Mouse (Mus musculus): ENCODE measurements around the gene Pde3a.
"Not testable (repeated sequence)": the region's sequence is repeated elsewhere in the genome, so short reads cannot be mapped to it uniquely, and the experiment has no call there.

Pde3a gene

GRCm38 (mm10) chr6:141327134-141327533 lies 78.1 kb downstream of the Pde3a start:
- not testable (repeated sequence) for DNase-seq (ENCODE audit: low spot score in 2 of 2)

GRCm38 (mm10) chr6:141328071-141328470 lies 79.0 kb downstream of the Pde3a start:
- DNase-seq (ENCODE audit: low spot score in 2 of 2), result no peak

GRCm38 (mm10) chr6:141331464-141331863 lies 82.4 kb downstream of the Pde3a start:
- no peak for DNase-seq (ENCODE audit: low spot score in 2 of 2)

GRCm38 (mm10) chr6:141332613-141333165 lies 83.6 kb downstream of the Pde3a start:
- DNase-seq (ENCODE audit: low spot score in 2 of 2), result no peak

- no peak for DNase-seq (ENCODE audit: low spot score in 2 of 2)
These were observed 84.2 kb downstream of the Pde3a start for GRCm38 (mm10) chr6:141333245-141333644.

- no peak for DNase-seq (ENCODE audit: low spot score in 2 of 2)
These were observed 86.8 kb downstream of the Pde3a start for GRCm38 (mm10) chr6:141335878-141336277.

GRCm38 (mm10) chr6:141336438-141336837 lies 87.4 kb downstream of the Pde3a start:
- no peak for DNase-seq (ENCODE audit: low spot score in 2 of 2)

GRCm38 (mm10) chr6:141337673-141338072 lies 88.6 kb downstream of the Pde3a start:
- DNase-seq (ENCODE audit: low spot score in 2 of 2), result no peak

- DNase-seq (ENCODE audit: low spot score in 2 of 2), result no peak
These were observed 92.3 kb downstream of the Pde3a start for GRCm38 (mm10) chr6:141341385-141341784.

- DNase-seq (ENCODE audit: low spot score in 2 of 2), result no peak
These were observed 98.8 kb downstream of the Pde3a start for GRCm38 (mm10) chr6:141347870-141348269.

- DNase-seq (ENCODE audit: low spot score in 2 of 2), result no peak
These were observed 99.5 kb downstream of the Pde3a start for GRCm38 (mm10) chr6:141348542-141348941.

GRCm38 (mm10) chr6:141350261-141350660 lies 101.2 kb downstream of the Pde3a start:
- no peak for DNase-seq (ENCODE audit: low spot score in 2 of 2)

- no peak for DNase-seq (ENCODE audit: low spot score in 2 of 2)
These were observed 103.2 kb downstream of the Pde3a start for GRCm38 (mm10) chr6:141352277-141352676.

- DNase-seq (ENCODE audit: low spot score in 2 of 2), result no peak
These were observed 114.6 kb downstream of the Pde3a start for GRCm38 (mm10) chr6:141363664-141364063.

- no peak for DNase-seq (ENCODE audit: low spot score in 2 of 2)
These were observed 118.0 kb downstream of the Pde3a start for GRCm38 (mm10) chr6:141367037-141367436.

GRCm38 (mm10) chr6:141372697-141373096 lies 123.6 kb downstream of the Pde3a start:
- DNase-seq (ENCODE audit: low spot score in 2 of 2), result no peak

- no peak for DNase-seq (ENCODE audit: low spot score in 2 of 2)
These were observed 125.5 kb downstream of the Pde3a start for GRCm38 (mm10) chr6:141374469-141375057.

- DNase-seq (ENCODE audit: low spot score in 2 of 2), result no peak
These were observed 126.1 kb downstream of the Pde3a start for GRCm38 (mm10) chr6:141375155-141375554.

- DNase-seq (ENCODE audit: low spot score in 2 of 2), result no peak
These were observed 131.9 kb downstream of the Pde3a start for GRCm38 (mm10) chr6:141380927-141381326.

GRCm38 (mm10) chr6:141381473-141381872 lies 132.4 kb downstream of the Pde3a start:
- DNase-seq (ENCODE audit: low spot score in 2 of 2), result no peak

GRCm38 (mm10) chr6:141381881-141382370 lies 132.9 kb downstream of the Pde3a start:
- DNase-seq (ENCODE audit: low spot score in 2 of 2), result no peak

GRCm38 (mm10) chr6:141388104-141388503 lies 139.0 kb downstream of the Pde3a start:
- no peak for DNase-seq (ENCODE audit: low spot score in 2 of 2)

GRCm38 (mm10) chr6:141395926-141396325 lies 146.9 kb downstream of the Pde3a start:
- no peak for DNase-seq (ENCODE audit: low spot score in 2 of 2)

GRCm38 (mm10) chr6:141399411-141399810 lies 150.3 kb downstream of the Pde3a start:
- DNase-seq (ENCODE audit: low spot score in 2 of 2), result no peak

All from frontal cortex, postnatal 10 days (tissue).